Mouse (Mus musculus): ENCODE results near the gene Gm36028.
A peak's percentile ranks its signal among the peaks of the same experiment; 100 is the strongest.

Gene Gm36028

GRCm38 (mm10) chr16:37861029-37861428 lies at the start of gene Gm36028:
Gene Gm36028 (minus strand): TSS chr16:37861146.
- no peak for DNase-seq (ENCODE audit: low spot score in 2 of 2)

- no peak for DNase-seq (ENCODE audit: low spot score in 2 of 2)
Observed at GRCm38 (mm10) chr16:37906456-37906855, 45.5 kb upstream of the Gm36028 start.

DNA sequence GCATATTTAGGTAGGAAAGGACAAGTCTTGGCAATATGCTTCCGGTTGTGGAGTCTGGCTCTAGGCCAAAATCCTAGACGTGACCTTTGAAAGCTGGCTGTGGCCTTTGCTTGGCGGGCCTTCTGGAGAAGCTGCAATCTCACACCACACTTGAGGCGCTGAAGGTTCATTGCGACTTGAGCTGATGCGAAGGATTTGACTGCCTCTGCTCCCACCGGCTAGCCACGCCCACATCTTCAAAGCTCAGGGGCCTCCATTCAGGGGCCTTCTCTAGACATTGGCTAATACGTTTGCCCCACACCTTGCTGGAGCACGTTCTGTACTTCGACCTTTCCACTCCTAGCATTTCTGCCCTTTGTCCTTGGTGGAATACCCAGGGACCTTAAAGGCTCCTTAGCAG lies 40.4 kb upstream of the Gm36028 start:
- DNase-seq (ENCODE audit: low spot score in 2 of 2), result no peak

- DNase-seq (ENCODE audit: low spot score in 2 of 2), result no peak
Observed at GRCm38 (mm10) chr16:37899357-37899756, 38.4 kb upstream of the Gm36028 start.

DNA sequence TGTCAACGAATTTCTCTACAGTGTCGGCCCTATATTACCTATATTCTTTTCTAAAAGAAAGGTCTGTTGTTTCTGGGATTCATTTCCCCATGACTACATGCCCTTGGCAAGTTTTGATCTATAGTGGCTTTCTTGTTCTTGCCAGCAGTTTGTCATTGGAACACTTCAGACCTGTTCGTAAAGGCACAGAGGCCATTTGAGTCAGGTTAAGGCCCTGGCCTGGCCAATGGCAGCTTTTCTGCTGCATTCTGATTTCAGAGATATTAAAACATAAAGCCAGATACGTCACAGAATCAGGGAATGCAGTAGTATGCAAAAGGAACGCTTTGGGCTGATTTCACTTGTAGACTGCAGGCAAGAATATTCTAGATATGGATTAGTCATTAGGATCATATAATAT lies 37.8 kb upstream of the Gm36028 start:
- no peak for DNase-seq (ENCODE audit: low spot score in 2 of 2)

DNA sequence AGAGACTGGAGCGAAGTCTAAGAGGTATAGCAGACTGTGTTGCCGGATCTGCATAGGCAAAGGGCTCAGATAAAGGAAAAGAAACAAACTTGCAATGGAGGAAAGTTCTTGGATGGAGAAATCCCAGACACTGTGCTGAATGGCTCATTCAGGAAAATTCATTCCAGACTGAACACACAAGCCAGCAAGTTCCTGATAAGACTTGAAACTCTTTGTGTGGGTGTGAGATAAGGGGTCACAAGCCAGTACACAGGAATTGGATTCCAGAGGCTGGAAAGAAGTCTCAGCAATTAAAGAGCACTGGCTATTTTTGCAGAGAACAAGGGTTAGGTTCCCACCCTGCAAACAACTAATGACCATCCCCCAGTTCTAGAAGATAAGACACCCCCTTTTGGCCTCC lies 33.0 kb upstream of the Gm36028 start:
- no peak for DNase-seq (ENCODE audit: low spot score in 2 of 2)

- no peak for DNase-seq (ENCODE audit: low spot score in 2 of 2)
Observed at GRCm38 (mm10) chr16:37893381-37893780, 32.4 kb upstream of the Gm36028 start.

DNA sequence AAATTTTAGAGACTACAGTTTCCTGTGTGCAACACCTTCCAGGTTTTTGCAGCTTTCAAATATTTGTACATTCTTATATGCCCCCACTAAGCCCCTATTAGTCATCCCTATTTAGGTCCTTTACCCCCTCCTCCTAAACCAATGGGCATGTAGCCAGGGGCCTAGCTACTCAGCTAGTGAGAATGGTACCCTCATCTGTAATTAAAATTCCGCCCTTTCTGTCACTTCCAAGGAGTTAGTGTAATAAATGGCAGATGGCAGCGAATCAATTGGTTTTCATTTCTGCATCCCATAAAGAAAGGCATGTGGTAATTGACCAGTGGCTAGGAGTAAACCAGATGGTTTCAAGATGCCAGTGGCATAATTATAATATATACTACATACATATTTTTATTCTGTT lies 31.7 kb upstream of the Gm36028 start:
- DNase-seq (ENCODE audit: low spot score in 2 of 2), result no peak

- DNase-seq (ENCODE audit: low spot score in 2 of 2), result no peak
Observed at GRCm38 (mm10) chr16:37888986-37889385, 28.0 kb upstream of the Gm36028 start.

- no peak for DNase-seq (ENCODE audit: low spot score in 2 of 2)
Observed at GRCm38 (mm10) chr16:37881168-37881567, 20.2 kb upstream of the Gm36028 start.

DNA sequence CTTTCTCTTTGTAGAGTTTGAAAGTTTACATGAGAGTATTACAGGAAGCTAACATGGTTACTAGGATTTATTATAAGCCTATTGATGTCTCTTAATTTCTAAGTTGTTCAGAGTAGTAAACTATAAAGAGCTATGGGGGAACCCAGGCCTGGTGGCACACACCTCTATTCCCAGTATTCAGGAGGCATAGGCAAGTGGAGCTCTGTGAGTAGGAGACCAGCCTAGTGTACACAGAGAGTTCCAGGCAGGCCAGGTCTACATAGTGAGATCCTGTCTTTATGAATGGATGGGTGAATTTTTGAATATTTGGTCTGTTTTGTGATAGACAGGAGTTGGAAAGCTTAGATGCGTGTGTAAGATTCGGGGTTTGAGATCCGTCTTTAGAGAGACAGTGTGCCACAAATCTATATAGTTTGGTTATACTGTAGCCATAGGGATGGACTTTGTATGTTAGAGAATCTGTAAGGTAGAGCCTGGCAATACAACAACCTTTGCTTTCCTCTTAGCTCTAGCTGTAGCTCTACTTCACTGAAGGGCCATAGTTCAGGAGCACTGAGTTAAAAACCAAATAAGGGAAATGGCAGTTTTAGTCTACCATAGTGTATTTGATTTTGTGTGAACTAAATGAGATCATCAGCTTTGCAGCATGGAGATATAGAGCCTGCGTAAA lies 18.9 kb upstream of the Gm36028 start:
- no peak for DNase-seq (ENCODE audit: low spot score in 2 of 2)

- DNase-seq (ENCODE audit: low spot score in 2 of 2), result no peak
Observed at GRCm38 (mm10) chr16:37878951-37879505, 18.1 kb upstream of the Gm36028 start.

DNA sequence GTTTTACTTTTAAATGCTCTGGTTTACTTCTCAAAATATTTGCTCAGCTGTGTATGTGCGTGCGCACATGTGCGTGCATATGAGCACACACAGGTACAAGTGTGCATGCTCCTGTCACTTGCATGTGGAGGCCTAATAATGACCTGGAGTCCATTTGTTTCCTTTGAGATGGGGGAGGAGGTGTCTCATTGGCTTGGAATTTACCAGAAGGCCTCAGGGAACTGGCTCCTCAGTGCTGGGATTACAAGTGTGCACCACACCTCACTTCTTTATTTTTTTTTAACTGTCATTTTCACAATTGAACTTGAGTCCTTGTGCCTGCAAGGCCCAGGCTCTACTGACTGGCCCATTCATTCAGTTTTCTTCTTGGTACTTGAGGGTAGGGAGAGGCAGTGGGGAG lies 16.5 kb upstream of the Gm36028 start:
- DNase-seq (ENCODE audit: low spot score in 2 of 2), result no peak

- no peak for DNase-seq (ENCODE audit: low spot score in 2 of 2)
Observed at GRCm38 (mm10) chr16:37874501-37875235, 13.7 kb upstream of the Gm36028 start.

GRCm38 (mm10) chr16:37871112-37871715 lies 10.3 kb upstream of the Gm36028 start:
- DNase-seq (ENCODE audit: low spot score in 2 of 2), result no peak

DNA sequence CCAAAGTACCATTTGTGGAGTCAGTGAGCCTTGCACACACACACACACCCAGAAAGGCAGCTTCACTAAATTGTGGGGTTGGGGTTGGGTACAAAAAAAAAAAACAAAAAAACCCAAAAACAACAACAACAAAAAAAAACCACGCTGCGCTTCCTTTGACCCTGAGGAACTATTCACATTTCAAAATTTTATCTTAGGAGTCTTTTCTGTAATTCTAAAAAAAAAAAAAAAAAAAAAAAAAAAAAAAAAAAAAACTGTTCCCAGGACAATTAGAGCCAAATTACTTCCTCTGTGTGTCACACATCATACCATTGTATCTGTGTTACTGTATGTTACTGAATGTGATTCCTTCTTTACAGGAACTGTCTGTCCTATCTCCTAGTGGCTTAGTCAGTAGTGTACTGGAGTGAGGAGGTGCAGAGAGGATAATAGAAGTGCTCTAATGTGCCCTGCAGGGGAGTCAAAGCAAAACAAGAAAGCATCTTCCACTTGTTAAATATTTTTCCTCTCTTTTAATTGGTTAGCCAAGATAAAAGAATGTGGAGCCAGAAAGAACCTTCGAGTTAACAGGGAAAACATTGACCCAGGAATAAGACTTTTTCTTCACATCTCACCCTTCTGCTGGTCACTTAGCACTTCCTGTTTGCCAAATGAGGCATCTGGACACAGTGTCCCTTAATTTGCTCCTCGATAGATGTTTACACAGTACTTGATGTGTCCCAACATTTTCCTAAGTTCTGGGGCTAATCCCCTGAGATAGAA lies 8.7 kb upstream of the Gm36028 start:
- no peak for DNase-seq (ENCODE audit: low spot score in 2 of 2)

DNA sequence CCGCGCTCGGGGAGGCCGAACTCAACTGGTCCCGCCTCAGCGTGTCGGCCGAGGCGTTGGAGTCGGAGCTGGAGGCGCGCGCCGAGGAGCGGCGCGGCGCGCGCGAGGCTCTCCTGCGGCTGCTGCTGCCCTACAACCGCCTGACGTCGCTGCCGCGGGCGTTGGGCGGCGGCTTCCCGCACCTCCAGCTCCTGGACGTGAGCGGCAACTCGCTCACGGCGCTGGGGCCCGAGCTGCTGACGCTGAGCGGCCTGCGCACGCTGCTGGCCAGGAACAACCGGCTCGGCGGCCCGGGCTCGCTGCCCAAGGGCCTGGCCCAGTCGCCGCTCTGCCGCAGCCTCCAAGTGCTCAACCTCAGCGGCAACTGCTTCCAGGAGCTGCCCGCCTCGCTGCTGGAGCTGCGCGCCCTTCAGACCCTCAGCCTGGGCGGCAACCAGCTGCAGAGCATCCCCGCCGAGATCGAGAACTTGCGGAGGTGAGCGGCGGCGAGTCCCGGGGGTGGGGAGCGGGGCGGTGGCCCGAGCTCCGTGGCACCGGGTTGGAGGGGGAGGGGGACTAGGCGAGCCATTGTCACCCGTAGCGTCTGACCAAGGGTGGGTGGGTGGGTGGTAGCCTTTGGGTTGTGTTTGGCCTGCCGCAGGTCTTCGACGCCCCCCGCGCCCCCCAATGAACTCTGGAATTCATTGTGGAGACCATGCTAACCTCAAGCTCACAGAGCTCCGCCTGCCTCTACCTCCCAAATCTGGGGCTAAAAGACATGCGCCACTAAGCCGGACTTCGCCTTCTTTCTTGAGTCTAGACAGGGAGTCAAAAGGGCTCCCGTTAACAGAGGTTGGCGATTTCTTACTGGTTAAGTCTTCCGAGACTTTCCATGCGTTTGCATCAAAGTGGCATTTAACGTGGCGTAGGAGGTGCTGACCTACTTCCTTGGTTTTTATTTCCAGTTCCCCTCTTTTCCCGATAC lies 7.8 kb upstream of the Gm36028 start:
- DNase-seq (ENCODE audit: low spot score in 2 of 2), result peak in 1 of 2 experiments; percentile 57

DNA sequence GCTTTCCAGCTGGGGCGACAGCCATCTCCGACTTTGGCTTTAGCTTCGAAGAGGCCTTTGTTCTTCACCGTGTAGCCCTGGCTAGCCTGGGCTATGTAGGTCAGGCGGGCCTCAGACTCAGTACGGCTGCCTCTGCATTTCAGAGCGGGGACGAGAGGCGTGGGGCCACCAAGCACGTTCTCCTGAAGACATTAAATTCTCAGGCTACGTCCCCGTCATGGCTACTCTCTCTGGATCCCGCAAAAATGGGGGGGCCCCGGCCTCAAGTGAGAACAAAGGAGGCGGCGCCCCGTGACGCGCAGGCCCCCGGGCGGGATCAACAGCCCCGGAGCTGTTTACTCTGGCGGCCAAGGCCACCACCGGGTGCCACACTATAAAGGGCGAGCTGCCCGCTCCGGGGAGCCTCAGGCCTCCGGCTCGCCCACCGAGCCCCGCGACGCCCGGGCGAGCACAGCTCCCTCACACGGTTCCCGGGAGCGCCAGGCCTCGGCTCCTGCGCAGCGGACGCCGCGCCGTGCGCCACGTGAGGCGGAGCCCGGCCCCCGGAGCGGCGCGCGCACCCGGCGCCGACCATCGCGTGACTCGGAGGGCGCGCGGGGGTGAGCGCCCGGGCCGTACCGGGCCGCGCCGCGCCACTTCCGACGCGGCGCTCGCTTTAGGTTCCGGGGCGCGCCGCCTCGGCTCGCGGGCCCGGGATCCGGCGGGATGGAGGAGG lies 7.0 kb upstream of the Gm36028 start, which contains the start of gene Lrrc58:
TSS of gene Lrrc58 (plus strand) at position 599 of the 715 bp plus-strand sequence.
- peak in 1 of 2 experiments; percentile 77 for DNase-seq (ENCODE audit: low spot score in 2 of 2)

DNA sequence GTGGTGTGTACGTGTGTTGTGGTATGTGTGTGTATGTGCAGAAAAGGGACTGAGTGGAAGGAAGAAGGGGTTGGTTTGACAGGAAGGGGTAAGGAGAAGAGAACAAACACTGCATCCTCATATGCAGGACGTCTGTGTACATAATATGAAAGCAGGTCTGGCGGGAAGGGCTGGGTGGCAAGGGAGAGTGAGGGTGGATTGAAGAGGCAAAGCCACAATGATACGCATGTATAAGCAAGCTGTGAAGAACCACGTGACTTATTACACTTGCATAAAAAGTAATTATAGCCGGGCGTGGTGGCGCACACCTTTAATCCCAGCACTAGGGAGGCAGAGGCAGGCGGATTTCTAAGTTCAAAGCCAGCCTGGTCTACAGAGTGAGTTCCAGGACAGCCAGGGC lies 4.9 kb upstream of the Gm36028 start:
- DNase-seq (ENCODE audit: low spot score in 2 of 2), result no peak

DNA sequence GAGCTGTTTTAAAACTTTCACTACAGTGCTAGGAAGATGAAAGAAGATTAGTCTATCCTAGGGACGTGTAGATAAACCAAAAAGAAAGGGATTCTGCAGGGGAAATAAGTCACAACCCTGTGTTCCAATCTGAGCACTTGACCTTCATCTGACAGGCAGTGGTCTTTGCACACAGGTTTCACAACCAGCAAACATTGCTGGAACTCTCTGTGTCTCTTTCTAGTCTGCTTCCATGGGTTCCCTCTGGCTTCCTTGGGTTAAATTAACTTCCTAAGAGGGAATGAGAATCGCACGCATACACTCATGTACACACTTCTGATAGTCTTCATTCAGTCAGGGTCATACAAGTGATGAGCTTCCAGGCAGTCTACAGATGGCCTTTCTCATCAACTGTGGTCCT lies 2.9 kb upstream of the Gm36028 start:
- DNase-seq (ENCODE audit: low spot score in 2 of 2), result no peak

Measured in spleen, postnatal 10 days (tissue).